Mouse (Mus musculus): ENCODE data around the gene Arpc5.
"Not testable (repeated sequence)": the region's sequence is repeated elsewhere in the genome, so short reads cannot be mapped to it uniquely, and the experiment has no call there.

Gene Arpc5

DNA sequence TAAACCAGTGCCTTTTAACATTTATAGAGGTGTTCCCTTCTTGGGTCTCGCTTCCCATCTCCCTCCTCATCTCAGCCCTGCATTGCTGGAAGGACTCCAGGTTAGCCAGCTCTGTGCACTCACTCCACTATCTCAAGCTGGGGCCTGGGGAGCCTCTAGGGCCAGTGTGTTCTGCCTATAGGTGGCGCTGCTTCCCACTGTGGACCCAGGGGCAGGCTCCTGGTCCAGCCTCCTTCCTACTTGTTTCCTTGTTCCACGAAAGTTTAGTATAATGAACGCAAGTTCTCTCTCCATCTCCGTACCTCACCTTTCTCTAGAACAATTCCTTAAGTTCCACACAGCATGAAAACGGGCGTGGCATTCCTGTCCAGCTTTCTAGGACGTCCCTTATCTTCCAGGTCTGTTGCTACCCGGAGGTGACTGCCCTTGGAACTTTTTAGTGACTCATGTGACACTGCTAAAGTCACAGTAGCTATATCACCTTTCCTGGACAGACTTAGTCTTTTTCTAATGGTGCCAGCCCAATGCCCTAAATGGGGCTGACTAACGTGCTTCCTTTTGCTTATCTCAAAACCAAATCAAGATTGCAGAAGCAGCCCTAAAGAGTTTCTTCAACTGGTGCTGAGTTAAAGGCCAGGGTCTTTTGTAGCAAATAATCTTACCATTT is 12.9 kb downstream of the Arpc5 start:
- peak; percentile 43 for DNase-seq (ENCODE audit: low read depth, low spot score)

DNA sequence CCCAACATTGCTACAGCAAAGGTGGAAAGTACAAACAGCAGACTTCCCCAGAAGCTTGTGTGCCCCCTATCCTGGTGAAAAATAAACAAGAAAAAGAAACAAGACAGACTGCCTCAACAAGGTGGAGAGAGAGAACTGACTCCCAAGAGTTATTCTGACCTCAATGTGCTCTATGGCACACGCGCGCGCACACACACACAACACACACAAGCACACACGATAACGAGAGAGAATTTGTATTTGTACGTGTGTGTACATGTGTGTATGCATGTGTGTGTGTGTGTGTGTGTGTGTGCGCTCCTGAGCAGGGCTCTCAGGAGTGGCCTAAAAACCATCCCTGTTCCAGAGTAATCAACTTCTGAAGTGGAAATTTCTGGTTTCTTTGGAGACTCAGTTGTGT is 18.3 kb downstream of the Arpc5 start:
- no peak for DNase-seq (ENCODE audit: low read depth, low spot score)

DNA sequence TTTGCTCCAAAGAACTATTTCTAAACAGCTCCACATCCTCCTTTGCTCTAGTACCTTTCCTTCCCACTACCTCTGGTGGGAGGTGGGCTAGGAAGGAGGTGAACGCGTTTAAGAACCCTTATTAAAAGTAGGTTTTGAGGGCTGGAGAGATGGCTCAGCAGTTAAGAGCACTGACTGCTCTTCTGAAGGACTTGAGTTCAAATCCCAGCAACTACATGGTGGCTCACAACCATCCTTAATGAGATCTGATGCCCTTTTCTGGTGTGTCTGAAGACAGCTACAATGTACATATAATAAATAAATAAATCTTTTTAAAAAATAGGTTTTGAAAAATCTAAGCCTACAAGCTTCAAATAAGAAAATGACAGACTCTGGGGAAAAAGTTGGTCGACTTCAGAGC is 19.1 kb downstream of the Arpc5 start:
- not testable (repeated sequence) for DNase-seq (ENCODE audit: low read depth, low spot score)

DNA sequence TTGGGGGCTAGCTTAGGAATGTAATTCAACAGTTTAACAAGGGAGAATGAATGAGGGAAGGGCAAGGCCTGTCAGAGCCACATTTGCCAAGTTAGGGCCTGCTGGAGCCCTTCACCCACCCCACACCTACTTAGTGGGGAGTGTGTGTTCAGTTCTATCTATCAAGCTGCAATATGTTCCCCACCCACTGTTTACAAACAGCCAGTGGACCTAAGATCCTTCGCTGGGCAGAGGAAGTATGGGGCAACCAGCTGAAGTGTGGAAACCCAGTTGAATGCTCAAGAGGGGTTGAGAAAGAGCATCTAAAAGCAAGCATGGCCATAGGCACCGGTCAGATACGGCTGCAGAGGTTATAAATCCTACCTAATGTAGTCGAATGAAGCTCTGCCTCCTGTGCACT is 20.6 kb downstream of the Arpc5 start:
- no peak for DNase-seq (ENCODE audit: low read depth, low spot score)

DNA sequence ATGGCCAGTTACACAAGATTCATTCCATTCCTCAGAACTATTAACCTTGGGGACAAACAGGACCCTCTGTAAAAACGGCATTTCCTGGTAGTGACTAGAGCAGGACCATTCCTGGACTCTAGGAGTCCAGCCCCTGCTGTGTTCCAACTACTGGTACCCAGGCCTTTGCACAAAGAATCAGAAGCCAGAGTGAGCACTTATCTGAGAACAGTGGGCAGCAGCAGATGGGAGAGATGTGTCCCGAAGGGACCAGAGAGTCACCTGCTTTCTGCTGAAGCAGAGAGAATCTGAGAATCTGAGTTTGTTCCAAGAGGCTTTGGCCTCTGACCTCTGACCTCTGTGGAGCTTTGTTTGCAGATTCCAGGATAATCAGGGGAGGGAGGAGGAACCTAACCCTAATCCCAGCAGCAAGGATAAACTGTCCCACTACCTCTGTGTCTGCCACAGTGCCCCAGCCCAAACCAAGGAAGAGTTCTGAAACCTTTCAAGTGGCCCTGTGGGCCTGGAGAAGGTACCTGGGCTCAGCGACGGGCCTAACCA is 21.8 kb downstream of the Arpc5 start:
- DNase-seq (ENCODE audit: low read depth, low spot score): no peak

DNA sequence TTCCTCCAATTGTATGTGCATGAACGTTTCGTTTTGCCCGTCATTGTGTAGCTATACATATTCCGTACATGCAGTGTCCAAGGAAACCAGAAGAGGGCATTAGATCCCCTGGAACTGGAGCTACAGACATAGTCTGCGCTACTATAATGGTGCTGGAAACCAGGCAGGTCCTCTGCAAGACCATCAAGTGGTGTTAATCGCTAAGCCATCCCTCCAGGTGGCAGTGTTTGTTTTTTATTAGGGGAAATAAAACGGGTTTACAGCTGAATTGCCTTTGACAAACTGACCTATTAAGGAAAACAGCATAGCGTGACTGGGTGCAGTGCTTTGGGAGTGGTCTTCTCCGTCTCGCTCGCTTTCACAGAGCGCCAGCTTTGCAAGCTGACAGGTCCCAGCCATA is 23.9 kb downstream of the Arpc5 start:
- no peak for DNase-seq (ENCODE audit: low read depth, low spot score)

DNA sequence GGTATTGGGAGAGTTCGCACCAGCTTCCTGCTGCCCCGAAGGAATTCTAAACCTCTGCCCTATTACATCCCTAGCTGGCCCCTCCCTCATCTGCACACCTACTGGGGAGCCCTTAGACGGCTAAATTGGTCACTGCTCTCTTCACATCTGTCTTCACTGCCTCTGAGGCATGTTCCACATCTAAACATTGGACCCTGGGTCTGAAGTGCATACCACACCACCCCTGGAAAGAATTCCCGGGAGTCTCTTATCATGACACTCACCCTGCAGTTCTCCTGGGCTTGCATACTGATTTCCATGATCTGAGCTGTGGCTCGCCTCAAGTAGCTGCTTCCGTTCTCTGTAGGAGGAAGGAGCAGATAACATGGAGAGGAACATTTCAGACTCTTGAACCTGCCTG is 24.5 kb downstream of the Arpc5 start:
- no peak for DNase-seq (ENCODE audit: low read depth, low spot score)

DNA sequence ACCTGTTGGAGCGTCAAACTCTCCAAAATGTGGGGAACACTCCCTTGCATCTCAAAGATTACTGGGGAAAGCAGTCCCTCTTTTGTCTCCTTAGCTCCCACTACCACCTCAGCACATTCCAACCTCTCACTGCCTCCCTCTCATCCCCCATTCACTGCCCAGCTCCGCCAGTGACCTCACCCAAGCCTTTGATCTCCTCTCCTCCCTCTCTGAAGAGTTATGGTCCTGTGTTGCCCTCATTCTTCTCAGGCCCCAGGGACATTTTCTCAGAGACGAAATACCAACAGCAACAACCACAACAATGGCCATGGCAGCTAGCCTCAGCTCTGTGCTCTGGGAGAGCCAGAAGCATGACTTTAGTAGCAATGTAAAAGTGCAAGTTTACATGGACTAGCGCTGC is 24.9 kb downstream of the Arpc5 start:
- DNase-seq (ENCODE audit: low read depth, low spot score): no peak

DNA sequence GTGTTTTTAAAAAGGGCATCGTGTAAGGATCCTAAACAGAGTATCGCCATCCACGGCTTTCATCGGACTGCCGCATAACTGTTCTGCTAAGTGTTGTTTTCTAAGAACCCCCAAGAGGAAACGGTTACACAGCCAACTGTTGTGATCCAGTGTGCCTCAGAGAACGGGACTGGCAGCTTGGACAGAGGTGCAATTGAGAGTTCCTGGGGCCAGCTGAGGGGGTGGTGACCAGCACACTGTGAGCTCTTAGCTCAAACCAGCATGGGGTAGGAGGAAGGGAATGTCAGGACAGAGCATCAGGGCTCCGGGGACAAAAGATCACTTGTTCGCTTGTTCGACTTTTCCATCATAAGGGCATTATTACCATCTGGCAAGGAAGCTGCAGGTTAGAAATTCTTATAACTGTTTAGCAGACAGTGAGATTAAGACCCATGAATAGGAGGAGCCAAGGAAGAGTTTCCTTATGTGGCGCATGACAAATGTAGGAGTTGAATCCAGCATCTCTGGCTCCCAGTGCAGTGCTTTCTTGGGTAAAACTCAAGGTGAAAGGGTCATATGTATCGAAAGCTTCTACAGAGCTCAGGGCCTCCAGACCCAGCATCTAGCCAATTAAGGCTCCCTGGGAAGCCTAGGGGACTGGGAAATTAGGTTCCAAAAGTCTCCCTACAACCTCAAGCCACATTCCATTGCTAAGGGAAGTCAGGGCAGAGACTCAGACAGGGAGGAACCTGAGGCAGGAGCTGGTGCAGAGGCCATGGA is 26.6 kb downstream of the Arpc5 start:
- no peak for DNase-seq (ENCODE audit: low read depth, low spot score)

DNA sequence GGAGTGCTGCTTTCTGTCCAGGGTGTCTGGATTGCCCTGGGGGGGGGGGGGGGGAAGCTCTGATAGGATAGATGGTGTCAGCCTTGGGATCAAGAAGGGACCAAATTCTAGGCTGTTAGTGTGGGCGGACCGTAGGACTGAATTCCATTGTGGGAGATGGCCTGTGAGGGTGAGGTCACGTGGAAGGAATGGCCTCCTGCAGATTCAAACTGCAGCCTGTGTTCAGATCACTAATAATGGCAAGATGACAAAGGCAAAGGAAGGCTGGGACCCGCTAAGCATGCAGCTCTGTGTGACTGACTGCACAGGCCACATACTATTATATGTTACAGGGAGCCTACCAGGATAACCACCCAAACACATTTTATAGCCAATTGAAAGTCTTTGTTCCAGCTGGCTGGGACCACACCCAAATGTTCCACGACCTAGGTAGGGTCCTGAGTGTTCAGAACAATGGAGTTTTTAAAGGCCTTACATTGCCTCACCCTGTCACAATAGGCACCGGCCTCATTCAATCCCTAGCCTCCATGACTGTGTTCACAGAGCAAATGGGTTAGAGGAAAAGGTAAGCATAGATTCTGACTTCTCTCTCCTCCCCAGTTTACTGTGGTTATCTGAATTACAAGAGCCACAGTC is 27.3 kb downstream of the Arpc5 start:
- no peak for DNase-seq (ENCODE audit: low read depth, low spot score)

DNA sequence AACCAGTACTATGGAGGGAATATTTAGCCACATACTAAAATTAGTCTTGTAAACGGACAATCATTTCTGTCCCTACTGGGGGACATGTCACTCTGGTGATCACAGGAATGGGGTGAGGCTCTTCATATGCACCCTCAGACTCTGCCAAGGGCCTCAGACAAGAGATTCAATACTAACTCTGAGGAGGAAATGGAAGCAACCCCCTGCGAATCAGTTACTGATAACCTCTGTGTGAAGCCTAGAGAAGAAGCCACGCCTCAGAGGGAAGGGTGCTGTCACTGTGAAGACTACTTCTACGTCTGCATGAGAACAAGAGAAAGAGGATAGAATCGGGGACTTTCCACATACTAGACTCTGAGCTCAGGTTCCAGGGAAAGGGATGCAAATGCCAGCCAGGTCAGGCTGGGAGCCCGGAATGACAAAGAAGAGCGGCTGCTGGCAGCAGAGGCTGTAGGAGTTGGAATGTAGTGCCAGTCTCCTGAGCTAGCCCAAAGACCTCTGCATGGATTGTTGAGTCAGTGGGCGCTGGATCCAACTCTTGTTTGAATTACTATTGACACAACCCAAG is 29.4 kb downstream of the Arpc5 start:
- DNase-seq (ENCODE audit: low read depth, low spot score): no peak

DNA sequence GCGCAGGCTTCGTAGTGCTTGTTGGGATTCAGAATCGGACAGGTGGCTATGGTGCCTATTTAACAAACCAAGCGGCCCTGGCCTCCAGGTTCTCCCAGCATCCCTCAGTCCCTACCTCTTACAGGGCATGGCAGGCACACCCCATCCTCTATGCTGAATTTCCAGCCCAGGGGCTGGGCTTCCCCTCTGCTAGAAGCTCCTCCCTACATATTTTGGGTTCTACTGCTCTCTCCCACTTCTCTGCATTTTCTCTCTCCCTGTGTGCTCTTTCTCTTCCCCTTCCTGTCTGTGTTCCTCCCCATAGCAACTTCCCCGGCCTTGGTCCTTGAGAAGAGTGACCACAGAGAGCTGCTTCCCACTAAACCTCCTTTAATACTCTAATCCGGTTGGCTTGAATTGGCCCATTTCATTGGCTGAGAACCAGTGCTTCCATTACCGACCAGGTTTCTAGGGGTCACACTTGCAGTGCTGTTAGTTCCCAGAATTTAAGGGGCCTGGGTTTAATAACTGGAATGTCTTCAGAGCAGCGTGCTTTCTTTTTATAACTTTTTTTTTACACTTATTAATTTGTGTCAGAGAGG is 30.4 kb downstream of the Arpc5 start:
- no peak for DNase-seq (ENCODE audit: low read depth, low spot score)

DNA sequence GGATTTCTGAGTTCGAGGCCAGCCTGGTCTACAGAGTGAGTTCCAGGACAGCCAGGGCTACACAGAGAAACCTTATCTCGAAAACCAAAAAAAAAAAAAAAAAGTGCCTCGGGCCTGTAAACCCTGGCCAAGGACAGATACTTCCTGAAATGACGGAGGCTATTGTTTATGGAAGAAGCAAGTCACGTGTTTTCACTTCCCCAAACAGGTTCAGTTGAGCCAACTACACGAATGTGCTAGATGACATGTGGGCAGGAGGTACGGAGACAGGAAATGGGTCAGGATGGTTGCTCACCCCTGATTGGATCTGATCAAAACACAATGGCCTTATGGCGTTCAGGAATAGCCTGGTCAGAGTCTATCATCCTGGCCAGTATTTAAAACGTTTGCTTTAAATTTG is 31.8 kb downstream of the Arpc5 start:
- DNase-seq (ENCODE audit: low read depth, low spot score): peak; percentile 56

DNA sequence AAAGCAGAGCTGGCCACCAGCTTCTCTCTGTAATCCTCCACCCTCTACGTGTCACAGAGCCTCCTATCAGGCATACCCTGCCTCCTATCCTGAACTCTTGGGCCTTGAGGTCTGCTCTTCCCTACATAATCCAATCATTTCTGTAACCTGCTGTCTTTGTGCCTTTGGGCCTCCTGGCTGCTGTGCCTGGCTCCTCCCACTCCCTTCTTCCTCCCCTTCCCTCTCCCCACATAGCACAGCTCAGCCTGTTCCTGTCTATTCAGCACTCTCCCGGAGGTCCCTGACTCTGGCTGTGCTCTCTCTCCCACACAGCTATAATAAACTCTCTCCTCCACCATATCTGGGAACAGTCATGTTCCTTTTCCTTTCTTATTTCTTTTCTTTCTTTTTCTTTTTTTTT is 33.6 kb downstream of the Arpc5 start, which contains the start of gene Ncf2:
Gene Ncf2 (plus strand): TSS at position 298 of the 400 bp plus-strand sequence.
- no peak for DNase-seq (ENCODE audit: low read depth, low spot score)

DNA sequence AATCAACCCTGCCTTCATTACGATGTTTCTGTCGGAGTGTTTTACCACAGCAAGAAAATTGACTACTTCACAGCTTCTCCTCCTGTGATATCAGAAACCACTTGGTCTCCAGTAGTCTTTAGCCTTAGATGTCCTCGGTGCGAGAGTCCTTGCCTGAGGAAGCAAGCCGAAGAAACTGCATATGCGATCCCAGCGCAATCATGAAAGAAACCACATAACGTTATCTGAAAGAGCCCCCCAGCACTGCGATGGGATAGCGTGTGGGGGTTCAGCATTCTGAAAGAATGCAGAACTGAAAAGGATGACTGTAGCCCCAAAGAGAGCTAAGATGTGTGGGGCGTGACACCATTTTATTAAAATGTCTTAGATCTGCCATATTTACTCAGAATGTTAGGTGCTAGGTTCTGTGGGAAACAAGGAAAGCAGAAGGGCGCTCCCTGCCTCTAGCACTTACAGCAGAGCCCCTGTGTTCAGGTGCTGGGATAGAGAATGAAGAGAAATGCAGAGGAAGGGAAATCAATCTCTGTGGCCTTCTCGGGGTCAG is 34.4 kb downstream of the Arpc5 start:
- DNase-seq (ENCODE audit: low read depth, low spot score): no peak

DNA sequence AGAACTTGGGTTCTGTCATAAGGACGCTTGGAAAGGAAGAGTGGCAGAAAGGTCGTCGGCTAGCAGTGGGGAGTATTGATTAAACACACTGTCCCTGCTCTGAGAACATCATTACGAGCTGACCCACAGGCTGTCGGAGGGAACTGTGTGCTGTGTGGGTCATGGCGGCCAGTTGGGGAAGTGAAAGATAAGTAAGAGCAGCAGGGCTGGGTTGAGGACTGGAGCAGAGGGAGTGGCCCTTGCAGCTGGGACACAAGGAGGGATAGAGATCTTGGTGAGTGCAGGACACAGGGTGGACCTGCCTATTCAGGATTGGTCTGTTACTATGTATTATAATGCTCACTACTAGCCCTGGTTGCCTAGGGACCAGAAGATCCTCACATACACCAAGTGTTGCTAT is 38.6 kb downstream of the Arpc5 start:
- no peak for DNase-seq (ENCODE audit: low read depth, low spot score)

DNA sequence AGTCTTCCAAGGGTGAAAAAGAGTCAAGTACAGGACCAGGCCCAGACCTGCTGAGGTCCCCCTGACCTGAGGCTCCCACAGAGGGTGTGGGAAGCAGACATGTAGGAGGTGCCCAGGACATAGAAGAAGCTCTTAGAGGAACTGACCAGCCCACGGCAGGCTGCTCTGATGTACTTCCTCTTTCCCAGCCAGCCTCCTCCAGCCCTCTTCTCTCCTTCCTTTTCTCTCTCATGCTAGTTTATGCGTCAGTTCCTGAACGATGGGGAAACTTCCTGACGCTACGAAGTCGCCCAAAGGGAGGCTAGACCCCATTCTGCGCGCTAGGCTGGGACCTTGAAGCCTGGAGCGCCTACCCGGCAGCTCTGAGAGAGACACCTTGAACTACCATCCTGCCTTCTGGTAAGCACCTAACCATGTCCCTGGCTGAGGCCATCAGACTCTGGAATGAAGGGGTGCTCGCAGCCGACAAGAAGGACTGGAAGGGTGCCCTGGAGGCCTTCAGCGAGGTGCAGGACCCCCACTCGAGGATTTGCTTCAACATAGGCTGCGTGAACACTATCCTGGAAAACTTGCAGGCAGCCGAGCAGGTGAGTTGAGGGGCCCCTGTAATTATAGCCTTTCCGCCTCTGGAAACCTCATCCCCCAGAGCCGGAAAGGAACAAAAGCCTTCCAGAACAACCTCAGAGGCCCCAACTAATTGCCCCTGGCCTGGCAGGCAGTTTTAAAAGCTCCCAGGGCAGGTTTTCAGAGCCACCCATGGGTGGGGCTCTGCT is 41.5 kb downstream of the Arpc5 start:
- DNase-seq (ENCODE audit: low read depth, low spot score): peak; percentile 30

DNA sequence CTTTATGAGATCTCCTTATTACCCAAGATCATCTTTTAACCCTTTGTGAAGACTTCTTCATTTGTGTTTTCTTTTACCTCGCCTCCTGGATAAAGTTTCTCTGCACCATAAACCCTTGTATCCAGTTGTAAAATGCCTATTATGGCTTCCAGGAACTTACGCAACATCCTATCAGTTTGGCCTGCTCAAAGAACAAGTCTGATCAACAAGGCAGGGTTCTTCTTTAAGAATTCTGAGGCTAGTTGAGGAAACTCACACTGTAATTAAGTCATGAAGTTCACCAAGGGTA is 42.0 kb downstream of the Arpc5 start:
- DNase-seq (ENCODE audit: low read depth, low spot score): no peak

DNA sequence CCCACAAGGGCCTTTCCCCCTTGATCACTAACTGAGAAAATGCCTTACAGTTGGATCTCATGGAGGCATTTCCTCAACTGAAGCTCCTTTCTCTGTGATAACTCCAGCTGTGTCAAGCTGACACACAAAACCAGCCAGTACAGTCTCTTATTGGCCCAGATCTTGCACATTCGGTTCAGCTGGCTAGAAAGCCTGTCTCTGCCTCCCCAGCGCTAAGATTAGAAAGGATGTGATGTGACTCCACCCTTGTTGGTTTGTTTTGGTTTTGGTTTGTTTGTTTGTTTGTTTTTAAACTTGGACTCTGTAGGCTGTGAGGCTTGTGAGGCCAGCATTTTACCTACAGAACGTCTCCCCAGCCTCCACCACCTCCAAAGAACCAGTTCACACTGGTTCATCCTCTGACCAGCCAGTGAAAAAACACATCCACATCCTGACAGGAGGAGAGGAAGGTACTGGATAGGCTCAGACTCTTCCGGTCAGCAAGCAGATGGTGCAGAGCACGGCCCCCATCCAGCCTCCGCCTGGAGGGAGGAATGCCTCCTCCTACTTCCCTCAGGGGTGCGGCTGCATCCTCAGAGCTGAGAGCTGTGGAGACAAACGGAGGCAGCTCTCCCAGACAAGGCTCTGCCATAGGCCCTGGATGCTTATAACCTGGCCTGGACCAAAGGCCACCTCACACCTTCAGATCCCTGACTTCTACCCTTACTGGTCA is 43.4 kb downstream of the Arpc5 start:
- DNase-seq (ENCODE audit: low read depth, low spot score): no peak
